Mouse (Mus musculus): Measurements from ENCODE around the gene Uchl1. TPM values are rescaled to one million over a fixed set of nuclear protein-coding genes. Genes with fewer than 3 reads are reported as not detected.

Gene Uchl1
- polyA plus RNA-seq, 1 experiment from 2014 or later: 62.5 TPM

- TF ChIP-seq CTCF (IDR thresholded peaks at IDR 0.05; ENCODE audit: low read depth) (no peak), EP300 (optimal IDR thresholded peaks at IDR 0.05) (no peak)
- ATAC-seq (ENCODE audit: low FRiP score, low TSS enrichment) (no peak), DNase-seq (ENCODE audit: low spot score) (no peak)
- Histone ChIP-seq H3K27me3 (ENCODE audit: control insufficient read depth, insufficient read depth, low read length) (no peaks in the 10 kb centered on the region), H3K4me2 (replicated peaks; ENCODE audit: low read depth) (no peak overlapping the region), H3K27ac (replicated peaks) (no peak overlapping the region), H3K4me1 (replicated peaks; ENCODE audit: control insufficient read depth, insufficient read depth) (no peaks in the 10 kb centered on the region), H3K4me3 (ENCODE audit: low read depth, low read length) (no peak overlapping the region), H3K9ac (ENCODE audit: low read length) (no peak overlapping the region), H3K9me3 (ENCODE audit: control insufficient read depth, low read length) (no peaks in the 10 kb centered on the region), H3K36me3 (ENCODE audit: control insufficient read depth, insufficient read depth, low read length) (no peaks in the 10 kb centered on the region)
- WGBS: 37% methylated on average over 6 of the region's 6 CpGs
These were observed 36.9 kb downstream of the Uchl1 start for GRCm38 (mm10) chr5:66712801-66713200.

DNA sequence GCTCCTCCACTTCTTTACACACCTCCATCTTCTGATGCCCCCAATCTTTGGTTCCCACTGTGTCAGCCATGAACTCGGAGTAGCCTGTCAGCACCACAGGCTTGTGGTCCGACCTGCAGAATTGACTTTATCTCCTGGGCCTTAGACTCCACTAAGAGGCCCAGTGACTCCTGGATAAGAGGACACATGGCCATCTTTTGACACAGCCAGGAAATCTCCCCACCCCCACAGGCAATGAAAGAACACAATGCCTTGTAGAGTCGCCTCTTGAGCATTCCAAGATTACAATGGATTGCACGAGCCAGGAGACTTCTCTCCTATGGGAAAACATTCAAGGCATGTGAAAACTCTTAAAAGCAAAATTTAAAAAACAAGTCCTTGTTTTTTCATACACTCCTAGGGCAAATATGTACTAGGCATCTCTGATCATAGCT, 39.6 kb downstream of the Uchl1 start:
- no peak for TF ChIP-seq CTCF (IDR thresholded peaks at IDR 0.05; ENCODE audit: low read depth)
- no peak for TF ChIP-seq EP300 (optimal IDR thresholded peaks at IDR 0.05)
- Histone ChIP-seq H3K4me2 (replicated peaks; ENCODE audit: low read depth) (no peak overlapping the region), H3K4me3 (ENCODE audit: low read depth, low read length) (no peak overlapping the region), H3K27ac (replicated peaks) (no peak overlapping the region), H3K4me1 (replicated peaks; ENCODE audit: control insufficient read depth, insufficient read depth) (no peaks in the 10 kb centered on the region), H3K27me3 (ENCODE audit: control insufficient read depth, insufficient read depth, low read length) (no peaks in the 10 kb centered on the region), H3K36me3 (ENCODE audit: control insufficient read depth, insufficient read depth, low read length) (no peaks in the 10 kb centered on the region), H3K9me3 (ENCODE audit: control insufficient read depth, low read length) (no peaks in the 10 kb centered on the region), H3K9ac (ENCODE audit: low read length) (no peak overlapping the region)
- ATAC-seq (ENCODE audit: low FRiP score, low TSS enrichment) (no peak), DNase-seq (ENCODE audit: low spot score) (no peak)
- 63% methylated on average over 4 of the region's 4 CpGs for WGBS

- no peak overlapping the region for H3K27ac ChIP-seq (replicated peaks)
- no peak overlapping the region for H3K9ac ChIP-seq (ENCODE audit: low read length)
- WGBS: 55% methylated on average over 4 of the region's 4 CpGs
- H3K36me3 ChIP-seq (ENCODE audit: control insufficient read depth, insufficient read depth, low read length): no peaks in the 10 kb centered on the region
- H3K4me2 ChIP-seq (replicated peaks; ENCODE audit: low read depth): no peak overlapping the region
- H3K4me3 ChIP-seq (ENCODE audit: low read depth, low read length): no peak overlapping the region
- H3K9me3 ChIP-seq (ENCODE audit: control insufficient read depth, low read length): no peaks in the 10 kb centered on the region
- TF ChIP-seq EP300 (optimal IDR thresholded peaks at IDR 0.05) (no peak), CTCF (IDR thresholded peaks at IDR 0.05; ENCODE audit: low read depth) (no peak)
- no peaks in the 10 kb centered on the region for H3K4me1 ChIP-seq (replicated peaks; ENCODE audit: control insufficient read depth, insufficient read depth)
- DNase-seq (ENCODE audit: low spot score): no peak
- no peak for ATAC-seq (ENCODE audit: low FRiP score, low TSS enrichment)
- no peaks in the 10 kb centered on the region for H3K27me3 ChIP-seq (ENCODE audit: control insufficient read depth, insufficient read depth, low read length)
These were observed 42.0 kb downstream of the Uchl1 start for GRCm38 (mm10) chr5:66717931-66718330.

- Histone ChIP-seq H3K27ac (replicated peaks) (no peak overlapping the region), H3K36me3 (ENCODE audit: control insufficient read depth, insufficient read depth, low read length) (no peaks in the 10 kb centered on the region), H3K9ac (ENCODE audit: low read length) (no peak overlapping the region), H3K4me1 (replicated peaks; ENCODE audit: control insufficient read depth, insufficient read depth) (no peaks in the 10 kb centered on the region), H3K9me3 (ENCODE audit: control insufficient read depth, low read length) (no peaks in the 10 kb centered on the region), H3K4me2 (replicated peaks; ENCODE audit: low read depth) (no peak overlapping the region), H3K27me3 (ENCODE audit: control insufficient read depth, insufficient read depth, low read length) (no peaks in the 10 kb centered on the region), H3K4me3 (ENCODE audit: low read depth, low read length) (no peak overlapping the region)
- WGBS: 53% methylated on average over 3 of the region's 3 CpGs
- TF ChIP-seq CTCF (IDR thresholded peaks at IDR 0.05; ENCODE audit: low read depth) (no peak), EP300 (optimal IDR thresholded peaks at IDR 0.05) (no peak)
- DNase-seq (ENCODE audit: low spot score): no peak
- no peak for ATAC-seq (ENCODE audit: low FRiP score, low TSS enrichment)
These were observed 42.5 kb downstream of the Uchl1 start for GRCm38 (mm10) chr5:66718413-66718812.

DNA sequence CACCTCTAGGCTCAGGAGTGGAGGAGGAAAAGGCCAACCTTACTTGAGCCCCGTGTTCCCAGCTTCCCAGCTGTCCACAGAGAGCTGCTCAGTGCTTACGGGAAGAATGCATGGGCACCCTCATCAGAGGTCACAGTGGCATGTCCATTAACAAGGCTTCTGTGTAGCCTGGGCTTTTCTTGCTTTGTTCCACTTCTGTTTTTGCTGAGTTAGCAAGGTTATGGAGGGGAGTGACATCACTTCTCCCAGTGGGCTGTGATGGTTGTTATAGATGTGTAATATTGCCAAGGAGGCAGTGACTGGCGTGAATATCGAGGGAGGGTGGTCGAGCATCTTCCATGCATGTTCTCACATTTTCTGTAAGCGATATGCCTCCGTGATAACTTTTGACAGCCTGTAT, 43.0 kb downstream of the Uchl1 start:
- no peaks in the 10 kb centered on the region for H3K36me3 ChIP-seq (ENCODE audit: control insufficient read depth, insufficient read depth, low read length)
- no peak for ATAC-seq (ENCODE audit: low FRiP score, low TSS enrichment)
- H3K4me2 ChIP-seq (replicated peaks; ENCODE audit: low read depth): no peak overlapping the region
- no peaks in the 10 kb centered on the region for H3K4me1 ChIP-seq (replicated peaks; ENCODE audit: control insufficient read depth, insufficient read depth)
- no peak for TF ChIP-seq EP300 (optimal IDR thresholded peaks at IDR 0.05)
- no peak overlapping the region for H3K27ac ChIP-seq (replicated peaks)
- H3K27me3 ChIP-seq (ENCODE audit: control insufficient read depth, insufficient read depth, low read length): no peaks in the 10 kb centered on the region
- 81% methylated on average over 7 of the region's 7 CpGs for WGBS
- DNase-seq (ENCODE audit: low spot score): no peak
- no peak overlapping the region for H3K9ac ChIP-seq (ENCODE audit: low read length)
- H3K4me3 ChIP-seq (ENCODE audit: low read depth, low read length): no peak overlapping the region
- H3K9me3 ChIP-seq (ENCODE audit: control insufficient read depth, low read length): no peaks in the 10 kb centered on the region

GRCm38 (mm10) chr5:66720921-66721320, 45.0 kb downstream of the Uchl1 start:
- H3K4me1 ChIP-seq (replicated peaks; ENCODE audit: control insufficient read depth, insufficient read depth): no peaks in the 10 kb centered on the region
- DNase-seq (ENCODE audit: low spot score) (no peak), ATAC-seq (ENCODE audit: low FRiP score, low TSS enrichment) (no peak)
- 44% methylated on average over 5 of the region's 5 CpGs for WGBS
- no peak overlapping the region for H3K9ac ChIP-seq (ENCODE audit: low read length)
- no peaks in the 10 kb centered on the region for H3K27me3 ChIP-seq (ENCODE audit: control insufficient read depth, insufficient read depth, low read length)
- no peak for TF ChIP-seq EP300 (optimal IDR thresholded peaks at IDR 0.05)
- TF ChIP-seq CTCF (IDR thresholded peaks at IDR 0.05; ENCODE audit: low read depth): no peak
- H3K36me3 ChIP-seq (ENCODE audit: control insufficient read depth, insufficient read depth, low read length): no peaks in the 10 kb centered on the region
- H3K4me3 ChIP-seq (ENCODE audit: low read depth, low read length): no peak overlapping the region
- H3K27ac ChIP-seq (replicated peaks): no peak overlapping the region
- H3K9me3 ChIP-seq (ENCODE audit: control insufficient read depth, low read length): no peaks in the 10 kb centered on the region
- H3K4me2 ChIP-seq (replicated peaks; ENCODE audit: low read depth): no peak overlapping the region
